Mouse (Mus musculus) cerebellum, adult 2 months (tissue): ENCODE results near the gene Ptgr2.
A peak's percentile ranks its signal among the peaks of the same experiment; 100 is the strongest.

ENCODE experiments used
- CTCF ChIP-seq: fragments of 200-500 bp; IDR thresholded peaks from 2 replicates; pipeline ENCODE4 v1.5.1; 2011; ENCODE audit warnings: low read depth, mild to moderate bottlenecking, control low read depth, low read length, moderate library complexity, borderline replicate concordance; ENCODE audit not compliant: insufficient read depth
- POLR2A ChIP-seq: fragments of 200-500 bp; IDR thresholded peaks from 2 replicates; pipeline ENCODE4 v1.6.1; 2011; ENCODE audit warnings: low read length, control low read depth, borderline replicate concordance; ENCODE audit not compliant: insufficient read depth

- TF ChIP-seq CTCF, result no peak
- peak; percentile 51; the same call in 1 of the 2 replicates for TF ChIP-seq POLR2A
Observed at GRCm38 (mm10) chr12:84361555-84362489, 76.8 kb downstream of the Ptgr2 start, which contains the start of the genes Coq6 and Fam161b.
